Mouse (Mus musculus): ENCODE data around the gene Lhx8. TPM values are rescaled to one million over a fixed set of nuclear protein-coding genes. Genes with fewer than 3 reads are reported as not detected.

Lhx8 gene
- polyA plus RNA-seq (2012; rRNA removed) = 0.22 TPM in 1 of 2 replicates, not detected in the other

GRCm38 (mm10) chr3:154330181-154331002 lies at the start of gene Lhx8:
Gene Lhx8, minus strand, starts transcription at chr3:154330659.

